Mouse (Mus musculus) erythroblast, embryonic 14.5 days (primary cell): ENCODE results near the gene Nbeal1. TPM values are rescaled to one million over a fixed set of nuclear protein-coding genes. Genes with fewer than 3 reads are reported as not detected.

ENCODE experiments used
- H3K27me3 ChIP-seq: 2 replicates; pipeline ENCODE4 v1.6.1; 2012; ENCODE audit warnings: inconsistent platforms; ENCODE audit not compliant: control insufficient read depth
- H3K36me3 ChIP-seq: 2 replicates; pipeline ENCODE4 v1.6.1; 2012; ENCODE audit warnings: mild to moderate bottlenecking, inconsistent platforms; ENCODE audit not compliant: control insufficient read depth
- H3K4me1 ChIP-seq: 2 replicates; pipeline ENCODE4 v1.6.1; 2012; ENCODE audit warnings: inconsistent platforms; ENCODE audit not compliant: control insufficient read depth
- H3K4me3 ChIP-seq: replicated peaks from 2 replicates; pipeline ENCODE3; 2012; ENCODE audit warnings: moderate library complexity, mild to moderate bottlenecking, inconsistent platforms
- H3K9me3 ChIP-seq: 2 replicates; pipeline ENCODE4 v1.6.1; 2012; ENCODE audit warnings: low read length, inconsistent platforms, mixed read lengths; ENCODE audit not compliant: control insufficient read depth
- GATA1 ChIP-seq: IDR thresholded peaks from 2 replicates; pipeline ENCODE4 v1.6.1; 2012; ENCODE audit warnings: low read length, inconsistent platforms, mixed read lengths
- TAL1 ChIP-seq: IDR thresholded peaks from 3 replicates; pipeline ENCODE4 v1.6.1; 2012; ENCODE audit warnings: low read length, inconsistent platforms, mixed read lengths
- polyA plus RNA-seq: library from polyadenylated mRNA; stranded (reverse); fragments of >175 nt; gene quantifications from 2 replicates; pipeline ENCODE4 v1.2.3, GENCODE M21; 2012

The Nbeal1 gene
- polyA plus RNA-seq, 1 experiment = 0.01 TPM

GRCm38 (mm10) chr1:60179376-60179775, 1.0 kb upstream of the Nbeal1 start:
- no peaks in the 10 kb centered on the region for H3K27me3 ChIP-seq
- peak overlapping the region; percentile 86 for H3K4me3 ChIP-seq
- no peaks in the 10 kb centered on the region for H3K36me3 ChIP-seq
- H3K4me1 ChIP-seq = peaks cover 18% of the 10 kb centered on the region
- H3K9me3 ChIP-seq = no peaks in the 10 kb centered on the region
- TF ChIP-seq GATA1 = no peak
- TF ChIP-seq TAL1 = no peak

DNA sequence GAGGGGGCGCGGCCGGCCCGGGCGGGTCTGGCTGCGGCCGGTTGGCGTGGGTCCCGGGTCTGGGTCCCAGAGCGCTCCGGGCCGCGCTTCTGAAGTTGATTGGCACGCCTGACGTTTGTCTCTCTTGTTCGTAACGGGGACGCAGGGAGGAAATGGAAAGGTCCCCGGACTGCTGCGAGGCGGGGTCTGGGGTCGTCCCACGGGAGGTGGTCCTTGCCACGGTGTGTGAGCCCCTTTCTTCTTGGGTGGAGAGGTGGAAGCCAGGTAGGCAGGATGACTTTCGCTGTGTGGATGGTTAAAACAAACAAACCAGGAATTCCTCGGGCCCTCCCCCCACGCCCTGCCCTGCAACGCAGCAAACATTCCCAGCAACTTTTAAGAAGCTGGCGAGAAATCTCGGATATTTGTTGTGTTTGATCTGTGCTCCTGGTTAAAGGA, 404 bp downstream of the Nbeal1 start:
- Histone ChIP-seq H3K4me3 (peak overlapping the region; percentile 86), H3K27me3 (no peaks in the 10 kb centered on the region), H3K4me1 (peaks cover 18% of the 10 kb centered on the region), H3K9me3 (no peaks in the 10 kb centered on the region), H3K36me3 (no peaks in the 10 kb centered on the region)
- no peak for TF ChIP-seq TAL1
- no peak for TF ChIP-seq GATA1

GRCm38 (mm10) chr1:60188454-60188853, 8.1 kb downstream of the Nbeal1 start:
- Histone ChIP-seq H3K36me3 (no peaks in the 10 kb centered on the region), H3K27me3 (no peaks in the 10 kb centered on the region)

DNA sequence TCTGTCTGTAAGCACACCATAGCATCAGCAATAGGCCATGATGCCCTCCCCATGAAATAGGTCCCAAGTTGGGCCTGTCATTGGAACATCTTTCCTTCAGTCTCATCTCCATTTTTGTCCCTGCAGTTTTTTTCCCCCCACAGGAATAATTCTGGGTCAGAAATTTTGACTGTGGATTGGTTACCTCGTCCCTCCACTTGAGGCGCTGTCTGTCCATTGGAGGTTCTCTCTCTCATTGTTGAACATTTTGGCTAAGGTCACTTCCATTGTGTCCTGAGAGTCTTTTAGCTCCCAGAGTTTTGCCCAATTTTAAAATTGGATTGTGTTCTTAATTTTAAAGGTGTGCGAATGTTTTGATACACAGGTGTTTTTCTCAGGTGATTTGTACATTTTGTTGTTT, 16.4 kb downstream of the Nbeal1 start:
- H3K27me3 ChIP-seq = no peaks in the 10 kb centered on the region
- TF ChIP-seq TAL1 = no peak
- no peak for TF ChIP-seq GATA1
- peaks cover 4% of the 10 kb centered on the region for H3K36me3 ChIP-seq
- H3K4me3 ChIP-seq = no peak overlapping the region
- no peaks in the 10 kb centered on the region for H3K9me3 ChIP-seq
- no peaks in the 10 kb centered on the region for H3K4me1 ChIP-seq

More at GRCm38 (mm10) chr1:60188454-60188853, 8.1 kb downstream of the Nbeal1 start:
- no peak for TF ChIP-seq GATA1
- no peak for TF ChIP-seq TAL1
- no peaks in the 10 kb centered on the region for H3K9me3 ChIP-seq
- H3K4me1 ChIP-seq = no peaks in the 10 kb centered on the region
- H3K4me3 ChIP-seq = no peak overlapping the region

GRCm38 (mm10) chr1:60199006-60199405, 18.6 kb downstream of the Nbeal1 start:
- H3K9me3 ChIP-seq = no peaks in the 10 kb centered on the region
- TF ChIP-seq GATA1 (no peak), TAL1 (no peak)
- no peak overlapping the region for H3K4me3 ChIP-seq
- H3K27me3 ChIP-seq = no peaks in the 10 kb centered on the region
- H3K36me3 ChIP-seq = peaks cover 10% of the 10 kb centered on the region
- no peaks in the 10 kb centered on the region for H3K4me1 ChIP-seq

- no peak overlapping the region for H3K4me3 ChIP-seq
- H3K27me3 ChIP-seq = no peaks in the 10 kb centered on the region
- TF ChIP-seq GATA1 (no peak), TAL1 (no peak)
Observed at GRCm38 (mm10) chr1:60236261-60236660, 55.9 kb downstream of the Nbeal1 start.

GRCm38 (mm10) chr1:60240430-60240829, 60.0 kb downstream of the Nbeal1 start:
- no peaks in the 10 kb centered on the region for H3K9me3 ChIP-seq

More at GRCm38 (mm10) chr1:60236261-60236660, 55.9 kb downstream of the Nbeal1 start:
- H3K4me1 ChIP-seq = no peaks in the 10 kb centered on the region
- no peaks in the 10 kb centered on the region for H3K9me3 ChIP-seq
- H3K36me3 ChIP-seq = no peaks in the 10 kb centered on the region; the same call in 1 of the 2 replicates

GRCm38 (mm10) chr1:60268113-60268512, 87.7 kb downstream of the Nbeal1 start:
- H3K9me3 ChIP-seq = no peaks in the 10 kb centered on the region
- TF ChIP-seq GATA1 = no peak
- TF ChIP-seq TAL1 = no peak
- peaks cover 3% of the 10 kb centered on the region for H3K4me1 ChIP-seq
- H3K36me3 ChIP-seq = no peaks in the 10 kb centered on the region; the same call in 1 of the 2 replicates
- no peak overlapping the region for H3K4me3 ChIP-seq
- H3K27me3 ChIP-seq = no peaks in the 10 kb centered on the region

More at GRCm38 (mm10) chr1:60240430-60240829, 60.0 kb downstream of the Nbeal1 start:
- TF ChIP-seq TAL1 (no peak), GATA1 (no peak)
- Histone ChIP-seq H3K4me3 (no peak overlapping the region), H3K27me3 (no peaks in the 10 kb centered on the region), H3K4me1 (no peaks in the 10 kb centered on the region), H3K36me3 (no peaks in the 10 kb centered on the region; the same call in 1 of the 2 replicates)

DNA sequence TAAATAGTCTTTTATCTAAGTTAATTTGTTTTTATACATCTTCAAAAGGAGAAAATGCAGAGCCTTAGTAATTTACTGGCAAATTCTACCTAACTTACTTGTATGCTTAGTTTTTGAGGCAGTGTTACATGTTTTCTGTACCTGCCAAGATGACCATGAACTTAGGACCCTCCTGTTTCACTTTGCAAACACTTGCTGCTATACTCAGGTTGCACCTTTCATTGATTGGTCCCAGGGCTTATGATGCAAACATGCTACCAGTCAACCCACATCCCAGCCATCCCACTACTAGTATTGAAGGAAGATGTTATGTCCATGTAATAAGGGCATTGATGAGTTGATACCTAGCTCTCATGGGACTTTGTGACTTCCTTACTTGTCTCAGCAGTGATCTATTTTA, 88.9 kb downstream of the Nbeal1 start:
- H3K27me3 ChIP-seq = no peaks in the 10 kb centered on the region
- H3K4me1 ChIP-seq = peaks cover 3% of the 10 kb centered on the region
- no peaks in the 10 kb centered on the region; the same call in 1 of the 2 replicates for H3K36me3 ChIP-seq
- no peak overlapping the region for H3K4me3 ChIP-seq
- H3K9me3 ChIP-seq = no peaks in the 10 kb centered on the region
- TF ChIP-seq GATA1 (no peak), TAL1 (no peak)

- TF ChIP-seq TAL1 (no peak), GATA1 (no peak)
- H3K9me3 ChIP-seq = no peaks in the 10 kb centered on the region
- no peaks in the 10 kb centered on the region; the same call in 1 of the 2 replicates for H3K36me3 ChIP-seq
Observed at GRCm38 (mm10) chr1:60272471-60272870, 92.1 kb downstream of the Nbeal1 start.

More at GRCm38 (mm10) chr1:60272471-60272870, 92.1 kb downstream of the Nbeal1 start:
- Histone ChIP-seq H3K4me3 (no peak overlapping the region), H3K27me3 (no peaks in the 10 kb centered on the region), H3K4me1 (peaks cover 3% of the 10 kb centered on the region)
